Mouse (Mus musculus) thymus, adult 2 months (tissue): Measurements from ENCODE around the gene Atg3. TPM values are rescaled to one million over a fixed set of nuclear protein-coding genes. Genes with fewer than 3 reads are reported as not detected.

ENCODE experiments used
- DNase-seq: peaks from one replicate; pipeline ENCODE4 v3.0.0; 2021
- H3K27ac ChIP-seq: fragments of 200-500 bp; 2 replicates; pipeline ENCODE4 v1.5.1; 2012; ENCODE audit warnings: low read length, control low read depth; ENCODE audit not compliant: control insufficient read depth, insufficient read depth
- H3K27me3 ChIP-seq: fragments of 200-500 bp; 2 replicates; pipeline ENCODE4 v1.6.1; 2012; ENCODE audit warnings: mild to moderate bottlenecking, low read length, moderate library complexity, mixed read lengths; ENCODE audit not compliant: control insufficient read depth, insufficient read depth
- H3K36me3 ChIP-seq: fragments of 200-500 bp; 2 replicates; pipeline ENCODE4 v1.6.1; 2012; ENCODE audit warnings: mild to moderate bottlenecking, low read length, moderate library complexity; ENCODE audit not compliant: control insufficient read depth, insufficient read depth
- H3K4me1 ChIP-seq: fragments of 200-500 bp; replicated peaks from 2 replicates; pipeline ENCODE4 v1.6.1; 2012; ENCODE audit warnings: low read length; ENCODE audit not compliant: control insufficient read depth, insufficient read depth
- H3K4me3 ChIP-seq: fragments of 200-500 bp; 2 replicates; pipeline ENCODE4 v1.5.1; 2012; ENCODE audit warnings: mild to moderate bottlenecking, low read length, control low read depth, moderate library complexity; ENCODE audit not compliant: control insufficient read depth, insufficient read depth
- CTCF ChIP-seq: fragments of 200-500 bp; IDR thresholded peaks from 2 replicates; pipeline ENCODE4 v1.5.1; 2012; ENCODE audit warnings: mild to moderate bottlenecking, control low read depth, low read length, moderate library complexity, borderline replicate concordance; ENCODE audit not compliant: control insufficient read depth, poor library complexity, insufficient read depth; ENCODE audit errors: extremely low read depth
- POLR2A ChIP-seq: fragments of 200-500 bp; IDR thresholded peaks from 2 replicates; pipeline ENCODE4 v1.6.1; 2012; ENCODE audit warnings: mild to moderate bottlenecking, low read length, control low read depth, moderate library complexity; ENCODE audit not compliant: control insufficient read depth, poor library complexity, insufficient read depth; ENCODE audit errors: extremely low read depth
- WGBS: fragments of 180-500 bp; shearing (Covaris S2); methylation state at CpG from one replicate; pipeline ENCODE4 v1.1.7; 2018; 5-methylcytosine and 5-hydroxymethylcytosine counted together
- polyA plus RNA-seq: library from polyadenylated mRNA; depleted of rRNA; stranded (reverse); fragments of >200 nt; gene quantifications from 2 replicates; pipeline ENCODE4 v1.2.3, GENCODE M21; 2012

Atg3 gene
- polyA plus RNA-seq, 1 experiment: 25.8 TPM

GRCm38 (mm10) chr16:45154741-45155250, 3.8 kb upstream of the Atg3 start:
- H3K27ac ChIP-seq: no peak overlapping the region
- DNase-seq: no peak

GRCm38 (mm10) chr16:45158136-45158521, 456 bp upstream of the Atg3 start:
- TF ChIP-seq CTCF (no peak), POLR2A (no peak)
- DNase-seq: peak; percentile 72
- H3K27ac ChIP-seq: peak overlapping the region; percentile 66
- H3K36me3 ChIP-seq: no peaks in the 10 kb centered on the region
- 2% methylated on average over 20 of the region's 20 CpGs for WGBS
- no peaks in the 10 kb centered on the region for H3K27me3 ChIP-seq
- peak overlapping the region; percentile 72 for H3K4me3 ChIP-seq
- peaks cover 9% of the 10 kb centered on the region; the same call in 1 of the 2 replicates for H3K4me1 ChIP-seq

More at GRCm38 (mm10) chr16:45154741-45155250, 3.8 kb upstream of the Atg3 start:
- WGBS: 92% methylated on average over 3 of the region's 3 CpGs
- Histone ChIP-seq H3K27me3 (no peaks in the 10 kb centered on the region), H3K36me3 (peaks cover 19% of the 10 kb centered on the region), H3K4me1 (peaks cover 7% of the 10 kb centered on the region; the same call in 1 of the 2 replicates), H3K4me3 (no peak overlapping the region)
- TF ChIP-seq CTCF (no peak), POLR2A (no peak)

GRCm38 (mm10) chr16:45159389-45159716, 768 bp downstream of the Atg3 start:
- Histone ChIP-seq H3K4me3 (peak overlapping the region; percentile 85), H3K36me3 (no peaks in the 10 kb centered on the region), H3K4me1 (peaks cover 9% of the 10 kb centered on the region; the same call in 1 of the 2 replicates), H3K27ac (no peak overlapping the region), H3K27me3 (no peaks in the 10 kb centered on the region)
- no peak for DNase-seq
- WGBS: under 1% methylated on average over 11 of the region's 11 CpGs
- TF ChIP-seq CTCF (no peak), POLR2A (no peak)

- 96% methylated on average over 2 of the region's 2 CpGs for WGBS
- no peak for DNase-seq
- TF ChIP-seq POLR2A: no peak
- no peak for TF ChIP-seq CTCF
- no peaks in the 10 kb centered on the region for H3K4me1 ChIP-seq
- no peak overlapping the region for H3K4me3 ChIP-seq
- H3K36me3 ChIP-seq: peaks cover 16% of the 10 kb centered on the region
- H3K27me3 ChIP-seq: no peaks in the 10 kb centered on the region
- H3K27ac ChIP-seq: no peak overlapping the region
These were observed 20.0 kb downstream of the Atg3 start for GRCm38 (mm10) chr16:45178552-45178951.

DNA sequence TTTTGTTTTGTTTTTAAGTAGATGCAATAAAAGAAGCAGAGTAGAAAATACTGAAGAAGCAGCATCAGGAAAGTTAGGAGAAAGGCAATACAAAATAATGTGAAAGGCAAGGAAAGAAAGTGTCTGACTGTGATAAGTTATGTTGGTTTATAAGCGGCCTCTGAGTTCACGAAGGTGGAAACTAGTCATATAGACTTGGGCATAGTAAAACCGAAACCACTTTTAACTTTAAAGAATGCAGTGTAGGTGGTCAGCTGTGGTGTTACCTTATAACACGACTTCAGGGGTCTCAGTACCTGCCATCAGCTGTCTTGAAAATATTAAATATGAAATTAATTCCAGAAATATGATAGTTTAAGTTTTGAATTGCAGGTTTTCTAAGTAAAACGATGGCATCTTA, 23.2 kb downstream of the Atg3 start:
- no peak overlapping the region for H3K27ac ChIP-seq
- H3K36me3 ChIP-seq: peaks cover 28% of the 10 kb centered on the region
- H3K27me3 ChIP-seq: no peaks in the 10 kb centered on the region
- DNase-seq: no peak
- TF ChIP-seq POLR2A (no peak), CTCF (no peak)
- no peak overlapping the region for H3K4me3 ChIP-seq
- WGBS: 92% methylated on average over 5 of the region's 5 CpGs
- H3K4me1 ChIP-seq: no peaks in the 10 kb centered on the region

- H3K27ac ChIP-seq: no peak overlapping the region
- DNase-seq: peak; percentile 76
- no peak overlapping the region for H3K4me3 ChIP-seq
- H3K27me3 ChIP-seq: no peaks in the 10 kb centered on the region
- H3K36me3 ChIP-seq: no peaks in the 10 kb centered on the region; the same call in none of the 2 replicates
- TF ChIP-seq POLR2A: no peak
- TF ChIP-seq CTCF: no peak
- no peaks in the 10 kb centered on the region for H3K4me1 ChIP-seq
- 0% methylated on average over 1 of the region's 1 CpGs for WGBS
These were observed 34.0 kb downstream of the Atg3 start for GRCm38 (mm10) chr16:45192613-45193012.

DNA sequence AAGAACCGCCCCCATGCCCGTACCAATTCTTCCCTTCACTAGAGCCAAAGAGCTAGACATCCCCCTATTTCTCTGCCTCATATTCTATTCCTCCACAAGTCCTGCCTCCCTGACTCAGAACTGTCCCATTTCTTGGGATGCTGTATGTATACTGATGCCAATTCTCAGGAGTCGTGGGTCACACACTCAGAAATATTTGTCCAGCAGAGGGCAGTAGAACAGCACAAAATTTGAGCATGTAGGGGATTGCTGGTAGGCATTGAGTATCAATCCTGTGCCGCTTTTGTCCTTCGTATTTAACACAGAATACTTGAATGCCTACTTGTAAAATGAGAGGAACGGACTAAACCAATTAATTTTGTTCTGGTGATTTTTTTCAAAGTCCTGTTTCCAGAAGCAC, 38.2 kb downstream of the Atg3 start:
- peak; percentile 68 for DNase-seq
- WGBS: 42% methylated on average over 6 of the region's 6 CpGs
- H3K4me3 ChIP-seq: no peak overlapping the region
- H3K27me3 ChIP-seq: no peaks in the 10 kb centered on the region
- H3K4me1 ChIP-seq: no peaks in the 10 kb centered on the region
- TF ChIP-seq POLR2A: no peak
- TF ChIP-seq CTCF: no peak
- H3K27ac ChIP-seq: no peak overlapping the region
- H3K36me3 ChIP-seq: no peaks in the 10 kb centered on the region; the same call in 1 of the 2 replicates
